In genomic region chr13:42394572-42394971, GRCm38 (mm10) we compare ENCODE assay signal across 27 mouse cellular contexts.
"Had no signal": no experiment of that assay in that cellular context is flagged by ENCODE, and none has a peak within 500 bp of the region (broad histone marks: within the 10 kb centered on the region; RNA-seq: fewer than 3 reads in every experiment).

No protein-coding gene starts in this region.

- ATAC-seq: forebrain, embryonic 16.5 days; hindbrain, embryonic 16.5 days; inflammation-experienced regulatory T-cells, adult 6 months; intestine, embryonic 15.5 days; intestine, postnatal 0 days had no signal

- DNase-seq: gastrocnemius, adult 2 months; gastrocnemius, postnatal 10 days; gastrocnemius, postnatal 25 days; heart, adult 18-20 months; heart, postnatal 10 days; heart, postnatal 4 days; kidney, adult 18-20 months; kidney, adult 9 months; kidney, postnatal 14 days; kidney, postnatal 36 days; liver had no signal

- H3K4me2 ChIP-seq: heart, embryonic 12.5 days; hindbrain, embryonic 12.5 days; hindbrain, embryonic 14.5 days; intestine, embryonic 15.5 days; kidney, embryonic 15.5 days; limb, embryonic 12.5 days had no signal

- H3K9ac ChIP-seq: heart, embryonic 12.5 days; hindbrain, embryonic 12.5 days; hindbrain, embryonic 14.5 days; intestine, embryonic 15.5 days; kidney, embryonic 15.5 days; limb, embryonic 12.5 days had no signal

- H3K4me3 ChIP-seq: gastrocnemius, adult 2 months; heart, embryonic 10.5 days; heart, embryonic 12.5 days; hindbrain, embryonic 10.5 days; hindbrain, embryonic 12.5 days; intestine, embryonic 15.5 days; kidney, embryonic 15.5 days; layer of hippocampus, adult 2 months; left cerebral cortex, adult 2 months; limb, embryonic 10.5 days; limb, embryonic 12.5 days had no signal

- H3K9me3 ChIP-seq: heart, embryonic 10.5 days; heart, embryonic 12.5 days; hindbrain, embryonic 10.5 days; hindbrain, embryonic 12.5 days; intestine, embryonic 15.5 days; kidney, embryonic 15.5 days; limb, embryonic 10.5 days; limb, embryonic 12.5 days had no signal

- H3K4me1 ChIP-seq: heart, embryonic 10.5 days; hindbrain, embryonic 10.5 days; hindbrain, embryonic 12.5 days; intestine, embryonic 15.5 days; kidney, embryonic 15.5 days; limb, embryonic 10.5 days; limb, embryonic 12.5 days had no signal

- H3K27me3 ChIP-seq: heart, embryonic 12.5 days; hindbrain, embryonic 12.5 days; intestine, embryonic 15.5 days; kidney, embryonic 15.5 days; limb, embryonic 12.5 days had no signal

- H3K36me3 ChIP-seq: heart, embryonic 10.5 days; heart, embryonic 12.5 days; hindbrain, embryonic 10.5 days; hindbrain, embryonic 12.5 days; intestine, embryonic 15.5 days; kidney, embryonic 15.5 days; limb, embryonic 10.5 days; limb, embryonic 12.5 days had no signal

- H3K27ac ChIP-seq: gastrocnemius, adult 2 months; heart, embryonic 10.5 days; hindbrain, embryonic 10.5 days; hindbrain, embryonic 12.5 days; hindbrain, embryonic 14.5 days; intestine, embryonic 15.5 days; kidney, embryonic 15.5 days; kidney, postnatal 0 days; layer of hippocampus, adult 2 months; left cerebral cortex, adult 2 months; limb, embryonic 10.5 days; limb, embryonic 12.5 days had no signal
